Mouse (Mus musculus): ENCODE data around the gene S100a6.

S100a6 gene

DNA sequence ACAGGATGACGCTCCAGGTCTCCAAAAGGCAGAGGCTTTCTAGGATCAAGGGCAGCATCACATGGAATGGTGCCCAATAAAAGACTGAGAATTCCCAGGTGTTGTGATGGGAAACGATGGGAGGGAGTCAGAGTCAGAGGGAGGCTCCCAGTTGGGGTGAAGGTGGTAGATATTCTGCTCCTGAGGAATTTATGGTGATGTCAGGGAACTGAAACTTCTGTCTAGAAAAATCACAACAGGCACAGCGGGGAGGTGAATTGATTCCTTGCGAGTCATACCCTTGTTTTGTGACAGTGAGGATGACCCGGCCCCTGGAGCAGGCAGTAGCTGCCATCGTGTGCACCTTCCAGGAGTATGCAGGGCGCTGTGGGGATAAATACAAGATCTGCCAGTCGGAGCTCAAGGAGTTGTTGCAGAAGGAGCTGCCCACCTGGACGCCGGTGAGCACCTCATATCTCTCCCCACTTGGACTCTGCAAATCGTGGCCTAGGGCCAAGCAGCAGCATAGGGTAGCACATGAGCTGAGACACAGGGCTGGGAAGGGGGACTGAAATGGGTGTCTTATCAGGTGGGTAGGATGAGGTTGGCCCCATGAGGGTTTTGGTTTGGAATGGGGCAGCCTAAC is 11.1 kb upstream of the S100a6 start, which contains the start of gene Gm42674:
TSS of gene Gm42674 (plus strand) at position 419 of the 625 bp plus-strand sequence.
- no peak for DNase-seq

DNA sequence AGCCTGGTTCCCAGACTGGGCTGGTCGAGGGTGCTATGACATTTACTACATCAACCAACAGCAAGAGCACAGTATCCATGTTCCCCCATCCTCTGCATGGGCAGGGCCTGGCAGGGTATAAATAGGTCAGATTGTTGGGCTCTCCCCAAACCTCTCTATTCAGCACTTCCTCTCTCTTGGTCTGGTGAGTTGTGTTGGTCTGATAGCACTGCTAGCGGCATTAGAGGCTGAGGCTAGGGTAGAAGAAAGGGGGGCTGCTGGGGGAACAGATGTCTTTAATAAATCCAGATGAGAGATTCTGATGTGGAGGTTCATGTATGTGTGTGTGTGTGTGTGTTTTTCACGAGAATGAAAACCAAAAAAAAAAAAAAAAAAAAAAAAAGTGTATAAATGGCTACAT is 9.1 kb upstream of the S100a6 start, which contains the start of gene S100a4:
TSS of gene S100a4 (plus strand) at position 149 of the 400 bp plus-strand sequence.
- no peak for DNase-seq

DNA sequence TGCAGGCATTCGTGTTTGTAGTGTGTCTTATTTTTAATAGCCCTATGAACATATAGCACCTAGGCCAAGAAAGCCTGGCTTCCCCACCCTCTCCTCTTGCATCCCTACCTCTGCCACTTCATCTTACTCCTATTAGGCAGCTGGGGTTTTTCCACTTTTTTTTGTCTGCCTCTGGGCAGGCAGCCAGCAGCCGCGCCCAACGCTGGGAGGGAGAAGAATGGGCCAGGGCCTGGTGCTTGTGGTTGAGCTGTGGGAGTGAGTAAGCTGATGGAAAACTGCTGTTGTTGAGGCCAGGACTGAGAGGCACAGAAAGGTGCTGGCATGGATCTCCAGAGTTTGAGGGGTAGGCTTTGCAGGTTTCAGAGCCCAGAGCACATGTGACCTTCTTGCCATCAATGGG is 8.3 kb upstream of the S100a6 start:
- DNase-seq, result peak; percentile 28 to 47

DNA sequence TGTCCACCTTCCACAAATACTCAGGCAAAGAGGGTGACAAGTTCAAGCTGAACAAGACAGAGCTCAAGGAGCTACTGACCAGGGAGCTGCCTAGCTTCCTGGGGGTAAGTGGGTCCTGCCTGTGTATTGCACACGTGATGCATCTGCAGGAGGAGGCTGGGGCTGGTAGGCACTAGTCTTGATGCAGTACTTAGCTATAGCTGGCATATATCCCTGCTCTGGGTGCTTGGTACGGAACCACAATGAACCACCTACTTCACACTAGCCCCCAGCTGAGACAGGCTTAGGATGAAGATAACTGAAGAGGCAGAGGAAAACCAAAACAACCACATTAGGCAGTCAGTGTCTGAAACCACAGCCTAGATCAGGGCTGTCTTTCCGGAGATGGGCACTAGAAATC is 7.6 kb upstream of the S100a6 start:
- no peak for DNase-seq

DNA sequence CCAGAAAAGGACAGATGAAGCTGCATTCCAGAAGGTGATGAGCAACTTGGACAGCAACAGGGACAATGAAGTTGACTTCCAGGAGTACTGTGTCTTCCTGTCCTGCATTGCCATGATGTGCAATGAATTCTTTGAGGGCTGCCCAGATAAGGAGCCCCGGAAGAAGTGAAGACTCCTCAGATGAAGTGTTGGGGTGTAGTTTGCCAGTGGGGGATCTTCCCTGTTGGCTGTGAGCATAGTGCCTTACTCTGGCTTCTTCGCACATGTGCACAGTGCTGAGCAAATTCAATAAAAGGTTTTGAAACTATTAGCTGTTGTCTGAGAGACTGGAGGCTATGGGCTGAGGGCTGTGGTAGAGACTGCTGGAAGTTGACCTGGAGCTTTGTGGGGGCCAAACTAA is 6.9 kb upstream of the S100a6 start:
- no peak for DNase-seq

DNA sequence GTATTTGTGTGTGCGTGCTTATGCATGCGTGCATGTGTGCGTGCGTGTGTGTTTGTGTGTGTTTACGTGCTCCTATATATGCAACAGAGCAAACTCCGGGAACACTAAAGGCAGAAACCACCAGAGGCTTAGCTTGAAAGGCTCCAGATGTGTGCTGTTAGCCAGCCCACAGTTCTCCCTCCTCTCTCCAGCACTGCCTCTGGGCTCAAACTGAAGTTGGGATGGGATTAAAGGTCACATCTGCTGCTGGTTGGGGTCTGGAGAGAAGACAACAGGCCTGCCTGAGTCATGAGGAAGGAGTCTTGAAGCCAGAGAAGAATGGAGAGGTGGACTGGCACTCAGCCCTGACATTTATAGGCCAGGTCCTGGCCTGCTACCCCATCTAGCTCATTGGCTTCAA is 6.5 kb upstream of the S100a6 start:
- DNase-seq, result no peak

DNA sequence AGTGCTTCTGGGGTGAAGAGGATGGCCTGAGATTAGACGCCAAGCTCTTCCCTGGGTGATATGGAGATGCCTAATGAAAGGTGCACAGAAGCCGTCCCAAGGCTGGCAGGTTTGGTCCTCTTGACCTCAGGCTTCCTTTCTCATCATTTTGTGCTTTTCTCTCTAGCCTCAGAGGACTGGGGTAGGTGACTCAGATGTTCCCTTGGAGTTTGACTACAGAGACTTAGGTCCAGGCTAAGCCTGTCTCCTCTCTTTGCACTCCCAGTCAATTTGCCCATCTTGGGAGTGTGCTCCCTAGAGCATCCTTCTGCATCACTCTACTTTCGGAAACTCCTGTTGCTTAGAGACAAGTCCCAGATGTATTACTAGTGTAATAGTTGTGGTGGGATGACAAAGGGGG is 5.3 kb upstream of the S100a6 start:
- no peak for DNase-seq

DNA sequence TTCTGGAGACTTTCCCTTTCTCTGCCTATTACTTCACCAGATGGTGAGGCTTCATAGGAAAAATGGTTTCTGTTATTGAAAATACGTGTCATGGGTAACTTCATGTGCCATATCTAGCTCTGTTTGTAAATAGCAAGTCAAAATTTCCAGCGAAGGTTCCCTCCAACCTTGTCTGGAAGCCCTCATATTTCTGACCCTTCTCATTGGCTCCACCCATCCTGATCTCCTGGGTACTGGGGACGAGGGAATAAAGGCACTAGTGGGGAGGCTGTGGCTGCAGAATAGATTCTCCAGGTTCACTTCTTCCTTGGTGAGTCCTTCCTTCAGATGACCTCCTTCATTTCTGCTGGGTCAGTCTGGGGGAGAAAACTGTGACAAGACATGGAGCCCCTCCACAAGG is 4.5 kb upstream of the S100a6 start, which contains the start of gene S100a5:
TSS of gene S100a5 (plus strand) at position 301 of the 400 bp plus-strand sequence.
- DNase-seq, result no peak

DNA sequence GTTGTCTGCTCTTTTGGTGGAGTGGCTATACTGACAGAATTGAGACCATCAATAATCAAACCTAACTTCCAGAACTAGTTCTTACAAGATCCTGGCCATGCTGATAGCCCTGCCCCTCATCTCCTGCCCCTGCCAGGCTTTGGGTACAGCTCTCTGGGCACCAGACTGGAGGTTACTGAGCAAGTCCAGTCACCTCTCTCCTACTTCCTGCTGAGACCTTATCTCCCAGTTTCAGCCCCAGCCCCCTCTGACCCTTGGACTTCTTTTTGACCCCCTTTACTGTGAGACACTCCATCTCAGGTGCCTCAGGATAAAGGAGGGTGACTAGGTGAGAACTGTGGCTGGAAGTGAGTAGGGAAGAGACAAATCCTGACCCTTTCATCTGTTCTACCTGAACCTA is 3.6 kb upstream of the S100a6 start:
- no peak for DNase-seq

DNA sequence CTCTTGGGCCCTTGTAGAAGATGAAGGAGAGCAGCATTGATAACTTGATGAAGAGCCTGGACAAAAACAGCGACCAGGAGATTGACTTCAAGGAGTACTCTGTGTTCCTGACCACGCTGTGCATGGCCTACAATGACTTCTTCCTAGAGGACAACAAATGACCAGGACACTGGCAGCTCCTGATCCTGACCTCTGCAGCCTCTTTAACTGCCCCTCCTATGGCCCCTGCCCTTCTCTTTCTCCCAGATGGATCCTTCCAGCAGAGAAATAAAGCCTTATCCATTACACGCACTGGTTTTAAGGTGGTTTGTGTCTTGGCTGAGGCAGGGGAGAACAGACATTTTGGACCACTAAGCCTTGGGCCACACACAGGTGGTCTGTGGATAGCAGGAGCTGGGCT is 1.2 kb upstream of the S100a6 start:
- no peak for DNase-seq

DNA sequence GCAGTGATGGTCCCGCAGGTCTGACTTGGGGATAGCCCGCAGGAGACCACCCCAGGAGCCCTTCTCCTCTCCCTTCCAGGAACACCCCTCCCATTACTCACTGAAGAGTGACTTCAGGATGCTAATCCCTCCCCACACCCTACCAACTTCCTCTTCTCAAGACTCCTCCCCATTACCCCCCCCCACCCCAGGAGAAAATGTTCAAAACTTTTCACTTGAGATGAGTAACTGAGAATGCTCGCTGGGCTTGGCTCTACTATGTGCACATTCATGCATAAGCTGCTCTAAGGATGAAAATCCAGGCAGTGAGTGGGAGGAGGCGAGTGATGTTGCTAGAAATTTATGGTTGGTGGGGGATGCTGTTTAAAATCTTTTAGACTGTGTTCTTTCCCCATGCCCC is 621 bp upstream of the S100a6 start:
- no peak for DNase-seq

DNA sequence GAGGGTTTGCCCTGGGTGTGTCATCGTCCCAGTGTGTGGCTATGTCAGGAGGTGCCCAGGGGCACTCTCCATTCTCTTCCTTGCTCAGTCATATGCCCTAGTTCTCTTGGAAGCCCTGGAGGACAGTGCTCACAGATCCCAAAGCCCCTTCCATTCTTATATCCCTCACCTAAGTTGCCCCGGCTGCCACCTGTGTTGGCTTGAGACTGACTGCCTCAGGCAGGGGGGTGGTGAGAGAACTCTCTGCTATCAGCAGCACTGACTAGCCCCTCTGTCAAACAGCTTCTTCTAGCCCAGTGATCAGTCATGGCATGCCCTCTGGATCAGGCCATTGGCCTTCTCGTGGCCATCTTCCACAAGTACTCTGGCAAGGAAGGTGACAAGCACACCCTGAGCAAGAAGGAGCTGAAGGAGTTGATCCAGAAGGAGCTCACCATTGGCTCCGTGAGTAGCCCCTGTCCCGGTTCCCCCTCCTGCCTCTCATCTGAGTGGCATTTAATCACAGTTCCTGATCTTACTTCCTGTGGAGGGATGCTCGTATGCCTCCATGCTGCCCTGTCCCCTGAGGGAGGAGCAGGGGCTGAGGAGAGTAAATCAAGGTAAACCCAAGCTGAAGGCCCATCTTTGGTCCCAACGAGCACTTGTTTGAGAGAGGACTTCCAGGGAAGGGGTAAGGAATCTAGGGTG is 922 bp downstream of the S100a6 start:
- no peak for DNase-seq

DNA sequence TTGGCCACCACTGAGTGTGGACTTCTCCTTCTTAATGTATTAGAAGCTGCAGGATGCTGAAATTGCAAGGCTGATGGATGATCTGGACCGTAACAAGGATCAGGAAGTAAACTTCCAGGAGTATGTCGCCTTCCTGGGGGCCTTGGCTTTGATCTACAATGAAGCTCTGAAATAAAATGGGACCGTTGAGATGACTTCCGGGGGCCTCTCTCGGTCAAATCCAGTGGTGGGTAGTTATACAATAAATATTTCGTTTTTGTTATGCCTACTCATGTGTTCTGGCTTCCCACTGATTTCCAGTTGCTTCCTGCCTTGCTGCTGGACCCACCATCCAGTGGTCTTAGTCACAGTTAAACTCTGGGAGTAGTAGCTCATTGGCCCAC is 1.5 kb downstream of the S100a6 start:
- DNase-seq, result no peak

DNA sequence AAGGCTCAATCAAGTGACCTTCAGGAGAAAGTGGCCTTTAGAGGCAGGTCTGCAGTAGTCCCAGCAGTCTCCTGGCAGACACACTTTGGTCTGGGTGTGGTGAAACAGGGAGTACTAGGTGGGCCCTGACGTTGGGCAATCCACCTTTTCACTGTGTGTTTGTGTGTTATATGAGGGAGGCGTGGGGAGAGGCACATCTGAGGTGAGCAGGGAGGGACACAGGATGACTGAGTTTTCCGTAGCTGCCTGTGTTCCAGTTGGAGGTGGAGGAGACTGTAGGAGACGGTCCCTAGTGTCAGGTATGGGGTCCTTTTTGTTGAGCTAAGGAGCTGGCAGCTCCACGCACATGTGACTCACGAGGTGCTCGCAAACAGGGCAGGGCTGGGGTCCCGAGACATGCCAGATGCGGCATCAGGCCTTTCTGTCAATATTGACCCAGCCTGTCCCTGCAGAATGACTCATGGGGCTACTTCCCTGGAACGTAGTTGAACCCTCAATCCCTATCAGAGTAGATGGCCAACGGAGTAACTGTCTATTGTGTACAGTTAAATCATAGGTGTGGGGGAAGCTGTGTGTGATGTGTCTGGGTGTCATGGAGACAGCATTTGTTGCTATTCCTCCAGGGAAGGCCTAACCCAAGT is 2.0 kb downstream of the S100a6 start:
- no peak for DNase-seq

DNA sequence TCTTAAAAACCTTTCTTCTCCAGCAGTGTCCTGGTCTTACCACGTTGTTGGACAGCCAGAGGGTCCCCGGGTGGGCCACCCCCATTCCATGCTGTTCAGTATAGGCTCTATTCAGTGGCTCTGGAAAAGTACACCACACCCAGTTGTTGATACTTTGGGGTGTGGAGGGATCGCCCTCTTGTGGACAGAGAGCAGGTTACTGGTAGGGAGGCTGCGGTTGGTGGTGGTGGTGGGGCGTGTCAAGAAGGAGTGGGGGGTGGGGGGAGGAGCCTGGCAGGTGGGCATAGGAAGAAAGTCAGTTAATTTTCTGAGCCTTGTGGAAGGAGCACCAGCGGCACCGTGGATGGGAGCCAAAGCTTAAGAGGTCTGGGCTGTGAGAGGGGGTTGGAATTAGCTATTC is 2.7 kb downstream of the S100a6 start:
- peak; percentile 68 to 72 for DNase-seq

DNA sequence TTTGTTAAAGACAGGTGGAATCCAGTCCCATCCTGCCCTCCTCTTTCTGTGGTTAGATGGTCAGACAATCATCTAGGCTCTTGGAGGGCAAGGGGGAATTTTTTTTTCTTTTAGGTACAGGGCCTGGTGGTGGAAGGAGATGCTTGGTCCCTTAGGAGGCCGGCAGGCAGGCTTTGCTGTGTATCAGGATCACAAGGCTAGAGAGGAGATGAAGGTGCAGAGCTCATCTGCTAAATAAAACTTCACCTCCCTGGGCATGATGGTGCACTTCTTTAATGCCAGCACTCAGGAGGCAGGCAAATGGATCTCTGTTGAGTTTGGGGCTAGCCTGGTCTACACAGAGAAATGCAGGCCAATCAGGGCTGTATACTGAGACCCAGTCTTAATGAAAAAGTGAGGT is 3.2 kb downstream of the S100a6 start:
- no peak for DNase-seq

DNA sequence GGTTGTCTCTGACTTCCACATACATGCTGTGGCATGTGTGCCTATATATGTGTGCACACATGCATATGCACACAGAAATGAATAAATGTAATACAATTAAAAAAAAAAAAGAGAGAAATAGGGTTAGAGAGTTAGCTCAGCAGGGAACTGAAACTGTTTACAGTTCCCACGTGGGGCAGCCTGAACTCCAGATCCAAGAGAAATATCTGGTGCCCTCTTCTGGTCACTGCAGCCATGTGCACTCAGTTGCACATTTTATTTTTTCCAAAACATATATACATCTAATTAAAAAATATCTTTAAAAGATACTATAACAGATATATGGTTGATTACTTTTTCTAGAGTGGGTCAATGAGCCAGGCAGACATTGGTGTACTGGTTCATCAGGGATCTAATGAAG is 4.9 kb downstream of the S100a6 start:
- DNase-seq, result no peak

DNA sequence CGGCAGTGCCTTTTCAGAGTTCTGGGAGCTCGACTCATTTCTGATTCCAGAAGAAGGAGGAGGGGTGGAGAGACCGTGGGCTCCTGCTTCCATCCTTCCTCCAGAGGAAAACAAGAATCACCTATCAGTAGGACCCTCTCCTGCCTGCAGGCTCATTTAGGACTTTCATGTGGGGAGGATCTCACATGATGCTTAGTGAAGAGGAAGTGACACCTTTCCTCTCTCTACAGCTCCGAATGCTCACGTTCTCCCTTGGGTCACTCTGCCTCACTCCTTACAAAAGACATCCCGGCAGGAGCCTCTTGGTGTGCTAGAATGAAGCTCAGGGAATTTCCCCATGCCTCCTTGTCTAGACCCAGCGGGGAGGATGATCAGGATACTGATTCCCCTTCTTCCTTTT is 8.9 kb downstream of the S100a6 start:
- no peak for DNase-seq

DNA sequence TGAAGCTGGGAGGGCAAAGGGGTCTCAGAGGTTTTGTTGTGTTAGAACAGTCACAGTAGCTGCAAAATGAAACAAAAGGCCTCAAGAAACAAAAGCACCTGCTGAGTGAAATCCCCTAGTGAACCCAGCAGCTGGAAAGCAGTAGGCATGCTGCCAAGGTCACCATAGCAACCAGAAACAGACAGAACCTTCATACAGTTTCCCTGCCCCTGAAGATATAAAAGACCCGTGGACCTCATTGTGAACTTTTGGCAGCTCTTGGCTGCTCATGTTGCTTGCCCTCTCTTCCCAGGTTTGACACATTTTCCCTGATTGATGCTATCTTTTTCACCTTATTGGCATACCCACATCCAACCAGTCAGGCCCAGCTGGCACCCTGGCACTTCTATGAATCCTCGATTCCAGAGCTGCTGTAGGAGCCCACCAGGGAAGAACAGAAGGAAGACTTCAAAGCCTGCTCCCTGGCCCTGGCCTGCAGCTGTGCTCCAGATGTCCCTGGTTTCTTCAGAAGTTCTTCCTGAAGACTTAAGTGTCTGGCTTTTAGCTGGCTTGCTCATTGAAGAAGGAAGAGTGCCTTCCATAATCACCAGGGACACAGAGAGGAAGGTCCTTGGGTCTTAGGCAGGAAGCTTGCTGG is 10.9 kb downstream of the S100a6 start:
- DNase-seq, result peak; percentile 36 to 52

DNA sequence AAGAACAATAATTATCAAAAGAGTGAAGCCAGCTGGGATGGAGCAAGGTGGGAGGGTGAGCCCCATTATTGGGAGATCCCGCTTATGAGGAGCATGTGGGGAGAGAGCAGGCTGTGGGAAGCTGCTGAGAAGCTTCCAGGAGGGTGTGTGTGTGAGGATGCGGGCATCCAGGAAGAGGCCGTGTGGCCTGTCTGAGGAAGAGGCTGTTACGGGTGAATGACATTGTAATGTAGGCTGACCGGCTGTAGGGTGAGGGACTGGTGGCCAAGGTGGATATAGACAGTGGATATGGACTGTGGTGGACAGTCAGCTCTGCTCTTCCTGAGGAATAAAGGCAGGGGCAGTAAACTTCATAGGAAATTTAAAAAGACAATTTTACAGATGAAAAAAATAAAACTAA is 12.8 kb downstream of the S100a6 start:
- DNase-seq, result no peak

DNA sequence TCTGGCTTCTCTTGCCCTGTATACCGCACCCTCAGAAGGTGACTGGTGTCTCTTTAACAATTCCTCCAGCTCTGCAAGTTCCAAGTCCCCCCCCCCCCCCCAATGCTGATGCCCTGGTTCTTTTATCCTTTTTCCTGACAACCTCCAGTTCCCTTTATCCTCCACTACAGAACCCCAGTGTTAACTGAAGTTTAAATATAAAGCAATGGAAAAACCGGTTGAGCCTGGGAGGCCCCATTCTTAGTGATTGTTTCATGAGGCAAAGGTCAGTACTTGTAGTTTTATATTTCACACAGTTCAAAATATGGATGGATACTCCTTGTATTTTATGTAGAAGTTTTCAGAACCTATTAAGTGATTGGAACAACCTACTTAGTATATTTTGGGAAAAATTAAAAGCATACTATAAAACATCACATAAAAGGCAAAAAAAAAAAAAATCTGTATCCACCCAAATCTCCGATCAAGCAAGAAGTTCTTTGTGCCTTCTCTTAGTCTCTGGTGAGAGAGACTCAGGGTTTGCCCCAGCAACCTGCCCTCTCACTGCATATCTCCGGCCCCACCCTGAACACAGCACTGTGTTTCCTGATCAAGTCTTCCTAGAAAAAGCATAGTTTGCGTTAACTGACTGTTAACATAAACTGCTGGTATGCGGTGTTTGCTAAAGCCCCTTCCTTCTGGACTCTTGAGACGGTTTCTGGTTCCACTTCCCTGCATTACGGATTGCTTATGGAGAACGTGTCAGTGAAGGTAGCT is 13.8 kb downstream of the S100a6 start:
- DNase-seq, result no peak

DNA sequence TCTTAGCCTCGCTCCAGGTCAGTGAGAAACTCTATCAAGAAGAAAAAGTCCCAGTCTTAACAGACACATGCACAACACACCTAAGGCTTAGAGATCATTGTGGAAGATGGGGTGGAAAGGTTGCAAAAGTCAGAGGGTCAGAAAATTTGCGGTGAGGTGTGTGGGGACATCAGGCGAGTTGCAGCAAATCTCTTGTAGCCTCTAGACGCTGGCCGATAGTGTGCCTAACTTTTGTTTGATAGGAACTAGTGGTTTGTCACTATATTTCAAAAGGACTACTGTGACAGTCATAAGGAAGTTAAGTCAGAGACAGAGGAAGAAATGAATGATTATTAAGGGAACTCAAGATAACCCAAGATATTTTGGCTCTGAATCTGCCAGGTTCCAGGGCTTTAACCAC is 14.7 kb downstream of the S100a6 start:
- no peak for DNase-seq

DNA sequence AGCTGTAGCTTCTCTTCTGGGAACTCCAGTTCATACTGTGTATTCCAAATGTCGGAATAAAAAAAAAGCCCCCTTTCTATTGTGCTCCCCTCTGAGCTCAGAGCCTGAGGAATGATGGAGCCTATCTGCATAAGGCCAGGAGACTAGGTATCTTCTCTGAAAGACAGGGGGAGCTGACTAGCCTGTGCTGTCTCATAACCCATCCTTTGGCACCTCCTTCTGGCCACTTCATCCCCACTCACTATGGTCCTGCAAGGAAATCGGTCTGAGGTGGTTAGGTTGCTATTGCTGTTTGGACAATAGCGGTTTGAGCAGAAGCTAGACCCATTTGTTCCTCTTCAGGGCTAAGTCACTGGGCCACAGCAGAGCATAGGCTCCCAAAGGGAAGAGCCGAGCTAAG is 15.1 kb downstream of the S100a6 start:
- DNase-seq, result peak; percentile 28 to 46

All from cerebellum, postnatal 10 days (tissue).